Mouse (Mus musculus) ES-E14 (cell line): ENCODE measurements around the gene Rfx7.

Experiments
- CHD2 ChIP-seq: IDR thresholded peaks from 2 replicates; pipeline ENCODE4 v1.6.1; 2014; ENCODE audit warnings: mild to moderate bottlenecking, low read depth, low read length, inconsistent platforms
- MAFK ChIP-seq: IDR thresholded peaks from 2 replicates; pipeline ENCODE4 v1.6.1; 2014; ENCODE audit warnings: mild to moderate bottlenecking, low read depth, low read length, inconsistent platforms; ENCODE audit not compliant: insufficient read depth

GRCm38 (mm10) chr9:72496691-72497090 is 35.3 kb upstream of the Rfx7 start:
- TF ChIP-seq CHD2, result no peak
- TF ChIP-seq MAFK, result no peak
